Mouse (Mus musculus): ENCODE data around the gene Pde4b.

Gene Pde4b

GRCm38 (mm10) chr4:102576109-102576508, 488.8 kb downstream of the Pde4b start:
- no peaks in the 10 kb centered on the region for H3K9me3 ChIP-seq (ENCODE audit: low read length)
- peaks cover 14% of the 10 kb centered on the region for H3K27me3 ChIP-seq (ENCODE audit: insufficient read depth, low read length)
- no peaks in the 10 kb centered on the region for H3K36me3 ChIP-seq (ENCODE audit: insufficient read depth, low read length)
- H3K4me1 ChIP-seq (replicated peaks; ENCODE audit: low read depth, low read length) = no peaks in the 10 kb centered on the region
- TF ChIP-seq CTCF (conservative IDR thresholded peaks at IDR 0.05; ENCODE audit: low read length) = no peak
- no peak for TF ChIP-seq NANOG (IDR thresholded peaks at IDR 0.05; ENCODE audit: borderline replicate concordance, low read length)
- TF ChIP-seq POU5F1 (IDR thresholded peaks at IDR 0.05; ENCODE audit: borderline replicate concordance, low read length) = no peak
- H3K4me3 ChIP-seq (replicated peaks; ENCODE audit: low read length) = no peak overlapping the region

GRCm38 (mm10) chr4:102577636-102578035, 490.3 kb downstream of the Pde4b start:
- Histone ChIP-seq H3K36me3 (ENCODE audit: insufficient read depth, low read length) (no peaks in the 10 kb centered on the region), H3K4me3 (replicated peaks; ENCODE audit: low read length) (no peak overlapping the region), H3K9me3 (ENCODE audit: low read length) (no peaks in the 10 kb centered on the region), H3K27me3 (ENCODE audit: insufficient read depth, low read length) (peaks cover 7% of the 10 kb centered on the region; the same call in 1 of the 2 replicates), H3K4me1 (replicated peaks; ENCODE audit: low read depth, low read length) (no peaks in the 10 kb centered on the region)
- TF ChIP-seq POU5F1 (IDR thresholded peaks at IDR 0.05; ENCODE audit: borderline replicate concordance, low read length) = no peak
- no peak for TF ChIP-seq NANOG (IDR thresholded peaks at IDR 0.05; ENCODE audit: borderline replicate concordance, low read length)
- no peak for TF ChIP-seq CTCF (conservative IDR thresholded peaks at IDR 0.05; ENCODE audit: low read length)

- Histone ChIP-seq H3K4me1 (replicated peaks; ENCODE audit: low read depth, low read length) (no peaks in the 10 kb centered on the region), H3K27me3 (ENCODE audit: insufficient read depth, low read length) (no peaks in the 10 kb centered on the region), H3K9me3 (ENCODE audit: low read length) (no peaks in the 10 kb centered on the region), H3K36me3 (ENCODE audit: insufficient read depth, low read length) (no peaks in the 10 kb centered on the region), H3K4me3 (replicated peaks; ENCODE audit: low read length) (no peak overlapping the region)
- TF ChIP-seq NANOG (IDR thresholded peaks at IDR 0.05; ENCODE audit: borderline replicate concordance, low read length) (no peak), POU5F1 (IDR thresholded peaks at IDR 0.05; ENCODE audit: borderline replicate concordance, low read length) (no peak), CTCF (conservative IDR thresholded peaks at IDR 0.05; ENCODE audit: low read length) (no peak)
These were observed 491.7 kb downstream of the Pde4b start for GRCm38 (mm10) chr4:102579051-102579450.

GRCm38 (mm10) chr4:102579746-102580145, 492.4 kb downstream of the Pde4b start:
- no peak overlapping the region for H3K4me3 ChIP-seq (replicated peaks; ENCODE audit: low read length)
- no peak for TF ChIP-seq CTCF (conservative IDR thresholded peaks at IDR 0.05; ENCODE audit: low read length)
- TF ChIP-seq POU5F1 (IDR thresholded peaks at IDR 0.05; ENCODE audit: borderline replicate concordance, low read length) = no peak
- TF ChIP-seq NANOG (IDR thresholded peaks at IDR 0.05; ENCODE audit: borderline replicate concordance, low read length) = no peak
- no peaks in the 10 kb centered on the region for H3K4me1 ChIP-seq (replicated peaks; ENCODE audit: low read depth, low read length)
- no peaks in the 10 kb centered on the region for H3K36me3 ChIP-seq (ENCODE audit: insufficient read depth, low read length)
- no peaks in the 10 kb centered on the region for H3K9me3 ChIP-seq (ENCODE audit: low read length)
- no peaks in the 10 kb centered on the region for H3K27me3 ChIP-seq (ENCODE audit: insufficient read depth, low read length)

GRCm38 (mm10) chr4:102582165-102582749, 494.9 kb downstream of the Pde4b start:
- Histone ChIP-seq H3K4me3 (replicated peaks; ENCODE audit: low read length) (no peak overlapping the region), H3K36me3 (ENCODE audit: insufficient read depth, low read length) (no peaks in the 10 kb centered on the region)
- TF ChIP-seq CTCF (conservative IDR thresholded peaks at IDR 0.05; ENCODE audit: low read length) (no peak), NANOG (IDR thresholded peaks at IDR 0.05; ENCODE audit: borderline replicate concordance, low read length) (no peak), POU5F1 (IDR thresholded peaks at IDR 0.05; ENCODE audit: borderline replicate concordance, low read length) (no peak)

GRCm38 (mm10) chr4:102582963-102583362, 495.6 kb downstream of the Pde4b start:
- H3K9me3 ChIP-seq (ENCODE audit: low read length) = no peaks in the 10 kb centered on the region
- no peaks in the 10 kb centered on the region for H3K36me3 ChIP-seq (ENCODE audit: insufficient read depth, low read length)
- no peak for TF ChIP-seq POU5F1 (IDR thresholded peaks at IDR 0.05; ENCODE audit: borderline replicate concordance, low read length)
- TF ChIP-seq NANOG (IDR thresholded peaks at IDR 0.05; ENCODE audit: borderline replicate concordance, low read length) = no peak
- no peak for TF ChIP-seq CTCF (conservative IDR thresholded peaks at IDR 0.05; ENCODE audit: low read length)
- no peak overlapping the region for H3K4me3 ChIP-seq (replicated peaks; ENCODE audit: low read length)
- no peaks in the 10 kb centered on the region for H3K4me1 ChIP-seq (replicated peaks; ENCODE audit: low read depth, low read length)
- H3K27me3 ChIP-seq (ENCODE audit: insufficient read depth, low read length) = no peaks in the 10 kb centered on the region

More at GRCm38 (mm10) chr4:102582165-102582749, 494.9 kb downstream of the Pde4b start:
- no peaks in the 10 kb centered on the region for H3K4me1 ChIP-seq (replicated peaks; ENCODE audit: low read depth, low read length)
- no peaks in the 10 kb centered on the region for H3K27me3 ChIP-seq (ENCODE audit: insufficient read depth, low read length)
- no peaks in the 10 kb centered on the region for H3K9me3 ChIP-seq (ENCODE audit: low read length)

- Histone ChIP-seq H3K36me3 (ENCODE audit: insufficient read depth, low read length) (no peaks in the 10 kb centered on the region), H3K27me3 (ENCODE audit: insufficient read depth, low read length) (no peaks in the 10 kb centered on the region), H3K9me3 (ENCODE audit: low read length) (no peaks in the 10 kb centered on the region), H3K4me1 (replicated peaks; ENCODE audit: low read depth, low read length) (no peaks in the 10 kb centered on the region), H3K4me3 (replicated peaks; ENCODE audit: low read length) (no peak overlapping the region)
- TF ChIP-seq CTCF (conservative IDR thresholded peaks at IDR 0.05; ENCODE audit: low read length) (no peak), NANOG (IDR thresholded peaks at IDR 0.05; ENCODE audit: borderline replicate concordance, low read length) (no peak)
These were observed 496.1 kb downstream of the Pde4b start for GRCm38 (mm10) chr4:102583469-102583868.

GRCm38 (mm10) chr4:102584601-102585265, 497.4 kb downstream of the Pde4b start:
- Histone ChIP-seq H3K4me1 (replicated peaks; ENCODE audit: low read depth, low read length) (peaks cover 8% of the 10 kb centered on the region), H3K27me3 (ENCODE audit: insufficient read depth, low read length) (no peaks in the 10 kb centered on the region), H3K9me3 (ENCODE audit: low read length) (no peaks in the 10 kb centered on the region), H3K4me3 (replicated peaks; ENCODE audit: low read length) (no peak overlapping the region), H3K36me3 (ENCODE audit: insufficient read depth, low read length) (no peaks in the 10 kb centered on the region)
- TF ChIP-seq NANOG (IDR thresholded peaks at IDR 0.05; ENCODE audit: borderline replicate concordance, low read length) = no peak
- TF ChIP-seq CTCF (conservative IDR thresholded peaks at IDR 0.05; ENCODE audit: low read length) = no peak

- TF ChIP-seq POU5F1 (IDR thresholded peaks at IDR 0.05; ENCODE audit: borderline replicate concordance, low read length) = no peak
- TF ChIP-seq NANOG (IDR thresholded peaks at IDR 0.05; ENCODE audit: borderline replicate concordance, low read length) = no peak
- no peak for TF ChIP-seq CTCF (conservative IDR thresholded peaks at IDR 0.05; ENCODE audit: low read length)
- Histone ChIP-seq H3K27me3 (ENCODE audit: insufficient read depth, low read length) (no peaks in the 10 kb centered on the region), H3K4me1 (replicated peaks; ENCODE audit: low read depth, low read length) (peaks cover 11% of the 10 kb centered on the region), H3K4me3 (replicated peaks; ENCODE audit: low read length) (no peak overlapping the region), H3K36me3 (ENCODE audit: insufficient read depth, low read length) (no peaks in the 10 kb centered on the region), H3K9me3 (ENCODE audit: low read length) (no peaks in the 10 kb centered on the region)
These were observed 498.2 kb downstream of the Pde4b start for GRCm38 (mm10) chr4:102585541-102585940.
